Mouse (Mus musculus) lung, postnatal 0 days (tissue): Measurements from ENCODE around the gene Gm20388.

Source experiments
- CTCF ChIP-seq: IDR thresholded peaks from 2 replicates; pipeline ENCODE4 v1.5.1; 2016; ENCODE audit warnings: antibody characterized with exemption, mild to moderate bottlenecking
- EP300 ChIP-seq: IDR thresholded peaks from 2 replicates; pipeline ENCODE4 v1.6.1; 2016; ENCODE audit warnings: antibody characterized with exemption, mild to moderate bottlenecking, control low read depth

DNA sequence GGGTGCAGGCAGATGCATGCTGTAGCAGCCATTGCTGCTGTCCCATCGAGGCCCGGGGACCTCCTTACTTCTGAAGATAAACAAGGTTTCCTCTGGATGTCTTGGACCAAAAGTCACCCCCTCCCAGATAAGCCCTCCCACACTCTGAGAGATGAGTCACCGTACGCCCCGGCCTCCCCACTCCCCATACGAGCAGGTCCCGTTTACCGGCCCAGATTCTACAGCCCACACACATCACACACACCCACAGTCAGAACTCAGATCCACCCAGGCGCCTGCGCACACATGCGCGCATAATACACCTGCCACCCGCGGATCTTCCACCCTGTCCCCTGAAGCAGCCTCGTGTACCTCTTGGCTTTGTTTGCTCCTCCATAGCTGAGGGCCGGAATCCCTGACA, 1823.6 kb downstream of the Gm20388 start:
- no peak for TF ChIP-seq CTCF
- no peak for TF ChIP-seq EP300
